ENCODE assay signal across 18 mouse cellular contexts in the genomic region with DNA sequence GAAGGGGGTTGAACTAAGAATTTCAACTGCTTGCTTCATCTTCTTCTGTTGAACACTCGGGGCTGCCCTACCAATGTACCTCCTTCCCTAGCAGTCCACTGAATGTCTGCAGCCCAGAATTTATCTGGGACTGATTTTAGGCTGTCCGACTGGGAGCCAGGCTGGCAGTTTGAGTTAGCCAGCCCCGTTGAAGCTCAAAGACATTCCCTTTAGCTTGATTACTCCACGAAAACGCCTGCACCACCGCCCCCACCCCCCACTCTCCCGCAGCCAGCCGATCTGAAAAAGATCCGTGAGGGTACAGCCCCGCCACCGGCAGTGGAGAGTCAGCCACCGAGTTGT. TPM values are rescaled to one million over a fixed set of nuclear protein-coding genes. Genes with fewer than 3 reads are reported as not detected.
DNase-seq lines count a peak whose midpoint lies in the region; ATAC-seq and TF ChIP-seq lines count a peak whose summit lies in the region.
"Had no signal": no experiment of that assay in that cellular context is flagged by ENCODE, and none has a peak within 500 bp of the region (broad histone marks: within the 10 kb centered on the region; RNA-seq: fewer than 3 reads in every experiment).

No protein-coding gene starts in this region.

- DNase-seq in forebrain, postnatal 0 days = peak; percentile 35
- DNase-seq in forebrain, embryonic 10.5 days (ENCODE audit: extremely low spot score, low spot score) = no peak
- DNase-seq in lung, postnatal 36 days = no peak
- no peak for DNase-seq in embryonic facial prominence, embryonic 14.5 days (ENCODE audit: low spot score)
- no peak for DNase-seq in limb, embryonic 14.5 days (ENCODE audit: low spot score)
- DNase-seq in c-Kit-positive CD71-positive TER-119-positive erythroid progenitor cells, embryonic 14.5 days (ENCODE audit: low spot score) = no peak
- DNase-seq: B cell, adult 2 months; gastrocnemius, adult 2 months; liver, embryonic 13.5 days; thymus, adult 2 months had no signal

- no peak for TF ChIP-seq POLR2A in limb, embryonic 14.5 days (IDR thresholded peaks at IDR 0.05; ENCODE audit: borderline replicate concordance, extremely low read depth, insufficient read depth, insufficient read length)

- H3K9me3 ChIP-seq in forebrain, postnatal 0 days (ENCODE audit: low read length) = no peaks in the 10 kb centered on the region
- H3K9me3 ChIP-seq in forebrain, embryonic 10.5 days = no peaks in the 10 kb centered on the region
- no peaks in the 10 kb centered on the region for H3K9me3 ChIP-seq in lung, embryonic 15.5 days
- no peaks in the 10 kb centered on the region for H3K9me3 ChIP-seq in embryonic facial prominence, embryonic 14.5 days (ENCODE audit: control insufficient read depth, low read length)
- no peaks in the 10 kb centered on the region for H3K9me3 ChIP-seq in limb, embryonic 14.5 days (ENCODE audit: control insufficient read depth, low read length)
- H3K9me3 ChIP-seq: forebrain, embryonic 12.5 days; liver, embryonic 13.5 days; midbrain, embryonic 12.5 days had no signal

- no peak overlapping the region for H3K4me3 ChIP-seq in forebrain, postnatal 0 days (ENCODE audit: low read depth, low read length)
- no peak overlapping the region for H3K4me3 ChIP-seq in forebrain, embryonic 10.5 days
- peak overlapping the region; percentile 55 for H3K4me3 ChIP-seq in lung, embryonic 15.5 days
- H3K4me3 ChIP-seq in embryonic facial prominence, embryonic 14.5 days (ENCODE audit: low read depth, low read length) = peak overlapping the region; percentile 18; the same call in 1 of the 2 replicates
- peak overlapping the region; percentile 54 for H3K4me3 ChIP-seq in limb, embryonic 14.5 days (replicated peaks; ENCODE audit: low read length)
- H3K4me3 ChIP-seq: forebrain, embryonic 12.5 days; liver, embryonic 13.5 days; midbrain, embryonic 12.5 days had no signal

- H3K27me3 ChIP-seq in forebrain, postnatal 0 days (ENCODE audit: insufficient read depth, low read length) = peaks cover 76% of the 10 kb centered on the region
- H3K27me3 ChIP-seq in forebrain, embryonic 10.5 days (ENCODE audit: poor library complexity, severe bottlenecking) = peaks cover 100% of the 10 kb centered on the region
- H3K27me3 ChIP-seq in lung, embryonic 15.5 days = peaks cover 76% of the 10 kb centered on the region
- H3K27me3 ChIP-seq in embryonic facial prominence, embryonic 14.5 days (replicated peaks; ENCODE audit: control insufficient read depth, insufficient read depth, low read length) = peaks cover 98% of the 10 kb centered on the region
- H3K27me3 ChIP-seq in limb, embryonic 14.5 days (ENCODE audit: control insufficient read depth, insufficient read depth, low read length) = peaks cover 59% of the 10 kb centered on the region

- 1% methylated on average over 12 of the region's 12 CpGs for WGBS in forebrain, postnatal 0 days
- WGBS in forebrain, embryonic 10.5 days = 0% methylated on average over 12 of the region's 12 CpGs
- WGBS in lung, embryonic 15.5 days = under 1% methylated on average over 12 of the region's 12 CpGs
- WGBS in embryonic facial prominence, embryonic 14.5 days = 4% methylated on average over 12 of the region's 12 CpGs
- 2% methylated on average over 12 of the region's 12 CpGs for WGBS in limb, embryonic 14.5 days

- TF ChIP-seq CTCF in forebrain, postnatal 0 days (IDR thresholded peaks at IDR 0.05; ENCODE audit: low read depth) = no peak

- no peak overlapping the region for H3K9ac ChIP-seq in forebrain, postnatal 0 days
- H3K9ac ChIP-seq in lung, embryonic 15.5 days = peak overlapping the region; percentile 72
- no peak overlapping the region for H3K9ac ChIP-seq in embryonic facial prominence, embryonic 14.5 days (ENCODE audit: low read depth, low read length)
- H3K9ac ChIP-seq in limb, embryonic 14.5 days (ENCODE audit: low read depth, low read length, severe bottlenecking) = peak overlapping the region; percentile 94
- H3K9ac ChIP-seq: forebrain, embryonic 12.5 days; hindbrain, embryonic 14.5 days; liver, embryonic 13.5 days; midbrain, embryonic 12.5 days had no signal

- H3K36me3 ChIP-seq in forebrain, postnatal 0 days (ENCODE audit: insufficient read depth) = no peaks in the 10 kb centered on the region
- no peaks in the 10 kb centered on the region for H3K36me3 ChIP-seq in forebrain, embryonic 10.5 days (replicated peaks)
- no peaks in the 10 kb centered on the region for H3K36me3 ChIP-seq in lung, embryonic 15.5 days
- H3K36me3 ChIP-seq in embryonic facial prominence, embryonic 14.5 days (ENCODE audit: control insufficient read depth, insufficient read depth, low read length) = no peaks in the 10 kb centered on the region
- peaks cover 18% of the 10 kb centered on the region; the same call in 1 of the 2 replicates for H3K36me3 ChIP-seq in limb, embryonic 14.5 days (ENCODE audit: control insufficient read depth, insufficient read depth, low read length)
- H3K36me3 ChIP-seq: forebrain, embryonic 12.5 days; G1E; liver, embryonic 13.5 days; midbrain, embryonic 12.5 days had no signal

- no peak overlapping the region for H3K4me2 ChIP-seq in forebrain, postnatal 0 days (ENCODE audit: low read depth)
- peak overlapping the region; percentile 59 for H3K4me2 ChIP-seq in lung, embryonic 15.5 days
- 0 out of 2 replicates have a peak overlapping the region, but pooled peaks have one; percentile 34 for H3K4me2 ChIP-seq in embryonic facial prominence, embryonic 14.5 days (ENCODE audit: low read depth, low read length)
- peak overlapping the region; percentile 66 for H3K4me2 ChIP-seq in limb, embryonic 14.5 days (replicated peaks; ENCODE audit: low read depth, low read length, severe bottlenecking)
- H3K4me2 ChIP-seq: forebrain, embryonic 12.5 days; hindbrain, embryonic 14.5 days; liver, embryonic 13.5 days; midbrain, embryonic 12.5 days had no signal

- H3K4me1 ChIP-seq in forebrain, postnatal 0 days (ENCODE audit: insufficient read depth) = no peaks in the 10 kb centered on the region
- peaks cover 11% of the 10 kb centered on the region for H3K4me1 ChIP-seq in forebrain, embryonic 10.5 days
- H3K4me1 ChIP-seq in lung, embryonic 15.5 days = no peaks in the 10 kb centered on the region
- H3K4me1 ChIP-seq in embryonic facial prominence, embryonic 14.5 days (ENCODE audit: control insufficient read depth, insufficient read depth, low read length) = peaks cover 6% of the 10 kb centered on the region; the same call in 1 of the 2 replicates
- peaks cover 3% of the 10 kb centered on the region; the same call in 1 of the 2 replicates for H3K4me1 ChIP-seq in limb, embryonic 14.5 days (ENCODE audit: control insufficient read depth, insufficient read depth, low read length)

- ATAC-seq in forebrain, postnatal 0 days = no peak
- ATAC-seq in lung, embryonic 15.5 days (ENCODE audit: borderline replicate concordance, extremely low read depth, low FRiP score, low TSS enrichment) = no peak
- ATAC-seq in embryonic facial prominence, embryonic 14.5 days (ENCODE audit: low read depth) = no peak
- ATAC-seq in limb, embryonic 14.5 days (ENCODE audit: low FRiP score, low read depth) = no peak
- ATAC-seq in inflammation-experienced regulatory T-cells, adult 6 months = no peak
- ATAC-seq: activated CD4-positive, CD25-positive, alpha-beta regulatory T cell, adult 4 months had no signal

- no peak overlapping the region for H3K27ac ChIP-seq in forebrain, postnatal 0 days (ENCODE audit: low read depth, low read length)
- no peak overlapping the region for H3K27ac ChIP-seq in forebrain, embryonic 10.5 days
- H3K27ac ChIP-seq in lung, embryonic 15.5 days = peak overlapping the region; percentile 90
- no peak overlapping the region for H3K27ac ChIP-seq in embryonic facial prominence, embryonic 14.5 days (replicated peaks; ENCODE audit: low read depth, low read length)
- peak overlapping the region; percentile 96 for H3K27ac ChIP-seq in limb, embryonic 14.5 days (replicated peaks; ENCODE audit: low read depth, low read length)
- H3K27ac ChIP-seq: forebrain, embryonic 12.5 days; gastrocnemius, adult 2 months; hindbrain, embryonic 14.5 days; liver, embryonic 13.5 days; midbrain, embryonic 12.5 days had no signal

RNA-seq across cellular contexts. Expression of gene Tbx5, which starts 3.4 kb away (rescaled TPM):
- 0.10 TPM in 1 of 2 replicates, not detected in the other for total RNA-seq in forebrain, postnatal 0 days (2014; rRNA removed)
- polyA plus RNA-seq in forebrain, postnatal 0 days (2015; fragmentation: Nextera tagmentation; extraction: Ambion mirVana) = not detected in 2 replicates
- polyA plus RNA-seq in forebrain, embryonic 10.5 days (2016; fragmentation: Nextera tagmentation; extraction: Ambion mirVana) = 0.04 and 0.41 TPM in 2 replicates
- 50.1 and 55.7 TPM in 2 replicates for polyA plus RNA-seq in lung, embryonic 15.5 days (2015; fragmentation: Nextera tagmentation; extraction: Ambion mirVana)
- polyA plus RNA-seq in embryonic facial prominence, embryonic 14.5 days (2014; fragmentation: Nextera tagmentation; extraction: Ambion mirVana) = 0.24 and 1.5 TPM in 2 replicates
- 36.9 and 39.3 TPM in 2 replicates for polyA plus RNA-seq in limb, embryonic 14.5 days (2012; rRNA removed)
- polyA plus RNA-seq in limb, embryonic 14.5 days (2014; fragmentation: Nextera tagmentation; extraction: Ambion mirVana) = 22.4 and 29.3 TPM in 2 replicates
- polyA plus RNA-seq in inflammation-experienced regulatory T-cells, adult 6 months (2017; shearing (Covaris generic)) = not detected
- total RNA-seq: layer of hippocampus, postnatal 25 days had no signal
- polyA plus RNA-seq: activated CD4-positive, CD25-positive, alpha-beta regulatory T cell, adult 4 months; G1E had no signal

Comparison
In these comparisons a context has a peak if more than half of its experiments do, and no peak if none do; other contexts are left out.
1. H3K27ac ChIP-seq: peak in lung, embryonic 15.5 days (single experiment) and limb, embryonic 14.5 days (single experiment); none in forebrain, postnatal 0 days (single experiment), forebrain, embryonic 10.5 days (single experiment) and embryonic facial prominence, embryonic 14.5 days (single experiment).
2. H3K4me3 ChIP-seq: peak in lung, embryonic 15.5 days (single experiment), embryonic facial prominence, embryonic 14.5 days (single experiment) and limb, embryonic 14.5 days (single experiment); none in forebrain, postnatal 0 days (single experiment) and forebrain, embryonic 10.5 days (single experiment).
3. H3K9ac ChIP-seq: peak in lung, embryonic 15.5 days (single experiment) and limb, embryonic 14.5 days (single experiment); none in forebrain, postnatal 0 days (single experiment) and embryonic facial prominence, embryonic 14.5 days (single experiment).